Mouse (Mus musculus) forebrain, embryonic 11.5 days (tissue): ENCODE data around the gene Btnl4. TPM values are rescaled to one million over a fixed set of nuclear protein-coding genes. Genes with fewer than 3 reads are reported as not detected.
A peak's percentile ranks its signal among the peaks of the same experiment; 100 is the strongest.
"Not testable (repeated sequence)": the region's sequence is repeated elsewhere in the genome, so short reads cannot be mapped to it uniquely, and the experiment has no call there.

ENCODE experiments used
- ATAC-seq: fragments of 200-750 bp; cut with Nextera tagmentation; replicated peaks from 2 replicates; pipeline ENCODE4 v1.8.0; 2017; ENCODE audit warnings: moderate TSS enrichment; ENCODE audit not compliant: low FRiP score
- DNase-seq: peaks from one replicate; pipeline ENCODE4 v3.0.0-alpha.2; 2017; ENCODE audit warnings: low spot score
- H3K27ac ChIP-seq: fragments of 300-500 bp; sonication (generic); 2 replicates; pipeline ENCODE4 v1.5.1; 2014; ENCODE audit warnings: low read depth, low read length
- H3K27me3 ChIP-seq: fragments of 300-500 bp; sonication (generic); 2 replicates; pipeline ENCODE4 v1.6.1; 2014; ENCODE audit warnings: mild to moderate bottlenecking, low read length, mixed read lengths; ENCODE audit not compliant: control insufficient read depth, insufficient read depth
- H3K36me3 ChIP-seq: fragments of 300-500 bp; sonication (generic); 2 replicates; pipeline ENCODE4 v1.6.1; 2014; ENCODE audit warnings: mild to moderate bottlenecking, low read length, moderate library complexity, mixed read lengths; ENCODE audit not compliant: control insufficient read depth, insufficient read depth
- H3K4me1 ChIP-seq: fragments of 300-500 bp; sonication (generic); replicated peaks from 2 replicates; pipeline ENCODE4 v1.6.1; 2014; ENCODE audit warnings: low read length, mixed read lengths; ENCODE audit not compliant: control insufficient read depth, insufficient read depth
- H3K4me2 ChIP-seq: fragments of 300-500 bp; sonication (generic); 2 replicates; pipeline ENCODE4 v1.6.1; 2014; ENCODE audit warnings: low read depth, mild to moderate bottlenecking, low read length, moderate library complexity, mixed read lengths; ENCODE audit not compliant: severe bottlenecking
- H3K4me3 ChIP-seq: fragments of 300-500 bp; sonication (generic); 2 replicates; pipeline ENCODE4 v1.5.1; 2014; ENCODE audit warnings: low read depth, low read length
- H3K9ac ChIP-seq: fragments of 300-500 bp; sonication (generic); 2 replicates; pipeline ENCODE4 v1.6.1; 2014; ENCODE audit warnings: low read length
- H3K9me3 ChIP-seq: fragments of 300-500 bp; sonication (generic); 2 replicates; pipeline ENCODE4 v1.6.1; 2016; ENCODE audit warnings: low read length, mixed read lengths; ENCODE audit not compliant: control insufficient read depth
- WGBS: fragments of 180-500 bp; shearing (Covaris S2); extraction: QIAGEN DNeasy Blood & Tissue Kit; methylation state at CpG from one replicate; pipeline ENCODE4 v1.1.7; 2014; 5-methylcytosine and 5-hydroxymethylcytosine counted together
- polyA plus RNA-seq: library from polyadenylated mRNA; unstranded; fragments of >200 nt; fragmentation: Nextera tagmentation; extraction: Ambion mirVana; gene quantifications from 2 replicates; pipeline ENCODE4 v1.2.1, GENCODE M21; 2014

Btnl4 gene
- polyA plus RNA-seq: not detected in 2 replicates

GRCm38 (mm10) chr17:34477238-34478013 is at the start of gene Btnl4:
Gene Btnl4, minus strand, starts transcription at chr17:34477318.
- not testable (repeated sequence) for H3K9ac ChIP-seq, DNase-seq, H3K27ac ChIP-seq, H3K4me2 ChIP-seq, H3K4me1 ChIP-seq, H3K9me3 ChIP-seq, H3K36me3 ChIP-seq, H3K4me3 ChIP-seq, H3K27me3 ChIP-seq, ATAC-seq
- WGBS: 79% methylated on average over 4 of the region's 5 CpGs

- no peaks in the 10 kb centered on the region for H3K9me3 ChIP-seq
- ATAC-seq (no peak), DNase-seq (no peak)
- no peaks in the 10 kb centered on the region for H3K36me3 ChIP-seq
- H3K4me3 ChIP-seq: no peak overlapping the region
- H3K9ac ChIP-seq: no peak overlapping the region
- H3K4me2 ChIP-seq: no peak overlapping the region
- no peak overlapping the region for H3K27ac ChIP-seq
- WGBS: 66% methylated on average over 1 of the region's 1 CpGs
- no peaks in the 10 kb centered on the region for H3K27me3 ChIP-seq
- no peaks in the 10 kb centered on the region for H3K4me1 ChIP-seq
Observed at GRCm38 (mm10) chr17:34519001-34519400, 41.9 kb upstream of the Btnl4 start.

GRCm38 (mm10) chr17:34518571-34518970 is 41.5 kb upstream of the Btnl4 start:
- H3K27ac ChIP-seq, H3K36me3 ChIP-seq, H3K4me1 ChIP-seq, H3K4me2 ChIP-seq, ATAC-seq, DNase-seq, H3K4me3 ChIP-seq, H3K9ac ChIP-seq, H3K9me3 ChIP-seq, H3K27me3 ChIP-seq: not testable (repeated sequence)
- 83% methylated on average over 3 of the region's 3 CpGs for WGBS

GRCm38 (mm10) chr17:34517795-34518194 is 40.7 kb upstream of the Btnl4 start:
- ATAC-seq: no peak
- DNase-seq: no peak
- 85% methylated on average over 4 of the region's 4 CpGs for WGBS
- H3K27me3 ChIP-seq: no peaks in the 10 kb centered on the region
- H3K4me1 ChIP-seq: no peaks in the 10 kb centered on the region
- H3K4me2 ChIP-seq: no peak overlapping the region
- H3K36me3 ChIP-seq: no peaks in the 10 kb centered on the region
- H3K9me3 ChIP-seq: no peaks in the 10 kb centered on the region
- no peak overlapping the region for H3K4me3 ChIP-seq
- H3K9ac ChIP-seq: no peak overlapping the region
- H3K27ac ChIP-seq: no peak overlapping the region

- no peak within 1 kb of the TSS for H3K4me2 ChIP-seq
- no peak for ATAC-seq
- H3K36me3 ChIP-seq: no peaks in the 10 kb centered on the region
- H3K27me3 ChIP-seq: no peaks in the 10 kb centered on the region
- H3K9ac ChIP-seq: no peak within 1 kb of the TSS
- 90% methylated on average over 4 of the region's 4 CpGs for WGBS
- H3K4me3 ChIP-seq: no peak within 1 kb of the TSS
- no peaks in the 10 kb centered on the region for H3K9me3 ChIP-seq
- no peak within 1 kb of the TSS for H3K27ac ChIP-seq
- no peaks in the 10 kb centered on the region for H3K4me1 ChIP-seq
- no peak for DNase-seq
Observed at GRCm38 (mm10) chr17:34517252-34517651, 40.1 kb upstream of the Btnl4 start, which contains the start of gene Btnl6. Gene Btnl6, minus strand, starts transcription at chr17:34517352.

GRCm38 (mm10) chr17:34516514-34516913 is 39.4 kb upstream of the Btnl4 start:
- ATAC-seq (no peak), DNase-seq (peak; percentile 29)
- no peaks in the 10 kb centered on the region for H3K4me1 ChIP-seq
- no peak overlapping the region for H3K4me2 ChIP-seq
- no peak overlapping the region for H3K9ac ChIP-seq
- no peak overlapping the region for H3K27ac ChIP-seq
- WGBS: 88% methylated on average over 2 of the region's 2 CpGs
- H3K36me3 ChIP-seq: no peaks in the 10 kb centered on the region
- no peaks in the 10 kb centered on the region for H3K9me3 ChIP-seq
- H3K4me3 ChIP-seq: no peak overlapping the region
- no peaks in the 10 kb centered on the region for H3K27me3 ChIP-seq

GRCm38 (mm10) chr17:34511723-34512122 is 34.6 kb upstream of the Btnl4 start:
- not testable (repeated sequence) for H3K9ac ChIP-seq, ATAC-seq, H3K4me3 ChIP-seq, DNase-seq, H3K27ac ChIP-seq, H3K4me2 ChIP-seq, H3K9me3 ChIP-seq, H3K36me3 ChIP-seq, H3K4me1 ChIP-seq, H3K27me3 ChIP-seq
- WGBS: 71% methylated on average over 1 of the region's 1 CpGs

- no peak overlapping the region for H3K9ac ChIP-seq
- DNase-seq (no peak), ATAC-seq (no peak)
- H3K4me1 ChIP-seq: no peaks in the 10 kb centered on the region
- H3K36me3 ChIP-seq: no peaks in the 10 kb centered on the region
- no peak overlapping the region for H3K27ac ChIP-seq
- H3K27me3 ChIP-seq: no peaks in the 10 kb centered on the region
- H3K4me3 ChIP-seq: no peak overlapping the region
- no peak overlapping the region for H3K4me2 ChIP-seq
- no peaks in the 10 kb centered on the region for H3K9me3 ChIP-seq
Observed at GRCm38 (mm10) chr17:34507591-34507990, 30.5 kb upstream of the Btnl4 start.

- not testable (repeated sequence) for H3K4me2 ChIP-seq, ATAC-seq, H3K9me3 ChIP-seq, H3K36me3 ChIP-seq, H3K9ac ChIP-seq, H3K4me1 ChIP-seq, DNase-seq, H3K27me3 ChIP-seq, H3K27ac ChIP-seq, H3K4me3 ChIP-seq
- 82% methylated on average over 1 of the region's 4 CpGs for WGBS
Observed at GRCm38 (mm10) chr17:34497726-34498125, 20.6 kb upstream of the Btnl4 start.
